Mouse (Mus musculus) thymus, postnatal 25 days (tissue): ENCODE measurements around the gene Capn6.

ENCODE experiments used
- DNase-seq: peaks from one replicate; pipeline ENCODE4 v3.0.0; 2022

The Capn6 gene

GRCm38 (mm10) chrX:143827212-143827611 lies at the start of gene Capn6:
Capn6 (minus strand) TSS chrX:143827414.
- no peak for DNase-seq

DNA sequence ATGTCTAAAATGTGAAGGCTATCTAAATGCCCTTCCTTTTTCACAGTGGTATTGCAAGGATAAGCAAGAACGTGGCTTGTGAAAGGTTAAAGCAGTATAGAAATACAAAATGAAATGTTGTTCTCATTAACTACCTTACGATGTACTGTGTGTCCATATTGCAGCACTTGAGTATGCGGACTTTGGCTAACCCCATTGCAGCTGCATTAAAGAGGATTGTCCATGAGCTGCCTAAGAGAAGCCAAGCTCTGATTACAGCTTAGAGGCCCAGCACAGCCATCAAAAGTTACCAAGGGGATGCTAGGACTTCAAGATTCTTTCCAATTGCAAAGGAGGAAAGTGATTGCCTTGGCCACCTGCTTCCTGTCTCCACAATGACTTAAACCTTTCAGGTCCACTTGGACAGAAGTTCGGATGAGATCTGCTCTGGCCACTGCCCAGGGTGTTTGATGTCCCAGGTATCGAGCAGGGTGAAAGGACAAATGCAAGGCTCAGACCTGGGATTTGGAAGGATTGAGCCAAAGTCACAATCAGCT lies 40.0 kb upstream of the Capn6 start:
- no peak for DNase-seq

GRCm38 (mm10) chrX:143851351-143851750 lies 24.1 kb upstream of the Capn6 start:
- DNase-seq = no peak

- DNase-seq = no peak
These were observed 22.8 kb upstream of the Capn6 start for GRCm38 (mm10) chrX:143849969-143850368.

GRCm38 (mm10) chrX:143846637-143847036 lies 19.4 kb upstream of the Capn6 start:
- DNase-seq = no peak

DNA sequence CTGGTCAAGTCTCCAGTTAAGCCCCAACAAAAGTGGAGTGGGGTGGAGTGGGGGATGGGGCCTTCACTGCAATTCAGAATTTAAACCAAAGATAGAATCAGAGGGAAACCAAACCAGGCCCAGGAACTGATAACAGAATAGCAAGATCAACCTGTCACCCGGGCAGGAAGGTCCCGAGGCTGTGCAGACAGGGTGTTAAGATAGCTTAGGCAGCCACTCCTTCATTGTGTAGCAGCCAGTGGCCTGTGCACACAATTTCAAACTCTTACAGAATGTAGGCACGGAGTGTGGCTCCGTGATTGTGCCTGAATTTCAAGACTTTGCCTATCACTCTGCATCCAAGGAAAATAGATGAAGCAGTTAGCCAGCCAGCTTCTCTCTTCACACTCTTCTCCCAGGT lies 693 bp downstream of the Capn6 start:
- no peak for DNase-seq

- no peak for DNase-seq
These were observed 8.3 kb downstream of the Capn6 start for GRCm38 (mm10) chrX:143818961-143819360.

DNA sequence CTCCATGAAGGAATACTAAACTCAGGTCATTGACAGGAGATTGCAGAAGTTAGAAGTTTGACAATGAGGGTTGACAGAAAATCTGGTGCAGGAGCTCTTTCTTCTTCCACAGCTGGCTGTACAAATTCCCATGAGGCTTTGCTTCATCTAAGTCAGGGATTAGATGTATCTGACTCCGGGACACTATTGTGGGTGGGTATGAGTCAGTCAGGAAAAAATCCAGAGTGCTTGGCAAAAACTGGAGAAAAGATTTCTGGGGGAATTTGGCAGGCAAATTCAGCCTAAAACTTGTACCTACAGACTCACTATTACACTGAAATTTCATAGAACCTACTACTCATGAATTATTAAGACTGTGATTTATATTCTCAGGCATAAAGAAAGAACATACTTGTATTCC lies 11.3 kb downstream of the Capn6 start:
- no peak for DNase-seq

GRCm38 (mm10) chrX:143762556-143762955 lies 64.7 kb downstream of the Capn6 start:
- DNase-seq = no peak
